Mouse (Mus musculus) cortical plate, adult 2 months (tissue): ENCODE data around the gene AI854703. TPM values are rescaled to one million over a fixed set of nuclear protein-coding genes. Genes with fewer than 3 reads are reported as not detected.

Source experiments
- H3K27ac ChIP-seq: fragments of 200-500 bp; 2 replicates; pipeline ENCODE4 v1.5.1; 2012; ENCODE audit warnings: low read length, control low read depth, inconsistent platforms; ENCODE audit not compliant: insufficient read depth
- H3K4me1 ChIP-seq: fragments of 200-500 bp; 2 replicates; pipeline ENCODE4 v1.6.1; 2011; ENCODE audit warnings: low read length; ENCODE audit not compliant: control insufficient read depth, insufficient read depth
- H3K4me3 ChIP-seq: fragments of 200-500 bp; 2 replicates; pipeline ENCODE4 v1.5.1; 2011; ENCODE audit warnings: mild to moderate bottlenecking, low read length, control low read depth; ENCODE audit not compliant: insufficient read depth
- CTCF ChIP-seq: fragments of 200-500 bp; IDR thresholded peaks from 2 replicates; pipeline ENCODE4 v1.5.1; 2011; ENCODE audit warnings: mild to moderate bottlenecking, control low read depth, low read length; ENCODE audit not compliant: insufficient read depth; ENCODE audit errors: extremely low read depth
- POLR2A ChIP-seq: fragments of 200-500 bp; IDR thresholded peaks from 2 replicates; pipeline ENCODE4 v1.6.1; 2011; ENCODE audit warnings: mild to moderate bottlenecking, low read length, control low read depth; ENCODE audit not compliant: insufficient read depth; ENCODE audit errors: extremely low read depth
- polyA plus RNA-seq: library from polyadenylated mRNA; depleted of rRNA; stranded (reverse); fragments of >200 nt; gene quantifications from 2 replicates; pipeline ENCODE4 v1.2.3, GENCODE M21; 2012

The AI854703 gene
- polyA plus RNA-seq, 1 experiment = 28.4 TPM

DNA sequence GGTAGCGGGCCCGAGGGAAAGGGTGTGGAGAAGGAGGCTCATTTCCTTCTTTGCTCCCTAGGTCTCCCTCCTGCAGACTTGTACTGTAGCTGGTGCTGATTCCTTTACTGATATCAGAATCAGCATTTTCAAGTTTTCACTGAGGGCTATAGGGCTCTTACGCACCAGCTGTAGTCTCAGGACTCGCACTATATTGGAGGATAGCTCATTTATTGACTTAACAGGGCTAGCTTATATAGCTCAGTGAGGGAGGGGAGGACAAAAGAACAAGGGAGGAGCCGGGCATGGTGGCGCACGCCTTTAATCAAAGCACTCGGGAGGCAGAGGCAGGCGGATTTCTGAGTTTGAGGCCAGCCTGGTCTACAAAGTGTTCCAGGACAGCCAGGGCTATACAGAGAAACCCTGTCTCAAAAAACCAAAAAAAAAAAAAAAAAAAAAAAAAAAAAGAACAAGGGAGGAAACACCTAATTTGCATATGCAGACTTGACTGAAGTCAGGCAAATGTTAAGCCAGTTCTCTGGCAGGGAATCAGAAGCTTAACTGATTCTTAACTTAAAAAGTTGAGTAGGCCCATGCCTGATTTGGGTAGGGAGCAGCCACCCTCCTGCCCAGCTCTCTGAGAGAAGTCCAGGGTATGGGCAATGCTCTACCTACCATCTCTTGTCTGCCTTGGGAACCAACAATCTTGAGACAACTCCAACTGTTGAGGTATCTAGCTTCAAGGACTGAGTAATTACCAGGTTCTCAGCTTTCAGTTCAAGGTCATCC is 47.9 kb downstream of the AI854703 start:
- TF ChIP-seq CTCF (no peak), POLR2A (no peak)
- H3K4me3 ChIP-seq = no peak overlapping the region
- H3K4me1 ChIP-seq = no peaks in the 10 kb centered on the region
- H3K27ac ChIP-seq = no peak overlapping the region

DNA sequence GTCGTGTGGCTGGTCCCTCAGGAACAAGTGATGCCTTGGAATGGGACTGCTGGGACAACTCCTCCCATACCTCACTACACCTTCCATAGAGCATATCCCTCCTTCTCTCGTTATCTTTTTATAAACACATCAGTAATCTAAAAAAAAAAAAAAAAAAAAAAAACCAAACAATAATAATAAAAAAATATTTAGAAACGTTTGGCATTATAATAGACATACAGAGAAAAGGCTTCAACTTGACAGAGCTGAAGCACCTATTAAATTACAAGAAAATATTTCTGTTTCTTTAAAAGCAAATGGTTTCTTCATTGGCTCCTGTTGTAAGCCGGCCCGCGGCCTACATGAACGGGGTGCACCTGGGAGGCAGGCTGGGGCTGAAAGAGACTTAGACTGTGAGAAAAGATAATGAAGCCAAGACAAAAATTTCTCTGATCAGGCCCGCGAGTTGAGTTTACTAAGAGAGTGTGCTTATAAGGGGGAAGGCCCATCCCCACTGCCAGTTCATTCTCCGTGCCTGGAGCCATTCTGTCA is 48.9 kb downstream of the AI854703 start:
- no peaks in the 10 kb centered on the region for H3K4me1 ChIP-seq
- TF ChIP-seq POLR2A = no peak
- TF ChIP-seq CTCF = no peak
- no peak overlapping the region for H3K27ac ChIP-seq
- H3K4me3 ChIP-seq = peak overlapping the region; percentile 30; the same call in 1 of the 2 replicates

DNA sequence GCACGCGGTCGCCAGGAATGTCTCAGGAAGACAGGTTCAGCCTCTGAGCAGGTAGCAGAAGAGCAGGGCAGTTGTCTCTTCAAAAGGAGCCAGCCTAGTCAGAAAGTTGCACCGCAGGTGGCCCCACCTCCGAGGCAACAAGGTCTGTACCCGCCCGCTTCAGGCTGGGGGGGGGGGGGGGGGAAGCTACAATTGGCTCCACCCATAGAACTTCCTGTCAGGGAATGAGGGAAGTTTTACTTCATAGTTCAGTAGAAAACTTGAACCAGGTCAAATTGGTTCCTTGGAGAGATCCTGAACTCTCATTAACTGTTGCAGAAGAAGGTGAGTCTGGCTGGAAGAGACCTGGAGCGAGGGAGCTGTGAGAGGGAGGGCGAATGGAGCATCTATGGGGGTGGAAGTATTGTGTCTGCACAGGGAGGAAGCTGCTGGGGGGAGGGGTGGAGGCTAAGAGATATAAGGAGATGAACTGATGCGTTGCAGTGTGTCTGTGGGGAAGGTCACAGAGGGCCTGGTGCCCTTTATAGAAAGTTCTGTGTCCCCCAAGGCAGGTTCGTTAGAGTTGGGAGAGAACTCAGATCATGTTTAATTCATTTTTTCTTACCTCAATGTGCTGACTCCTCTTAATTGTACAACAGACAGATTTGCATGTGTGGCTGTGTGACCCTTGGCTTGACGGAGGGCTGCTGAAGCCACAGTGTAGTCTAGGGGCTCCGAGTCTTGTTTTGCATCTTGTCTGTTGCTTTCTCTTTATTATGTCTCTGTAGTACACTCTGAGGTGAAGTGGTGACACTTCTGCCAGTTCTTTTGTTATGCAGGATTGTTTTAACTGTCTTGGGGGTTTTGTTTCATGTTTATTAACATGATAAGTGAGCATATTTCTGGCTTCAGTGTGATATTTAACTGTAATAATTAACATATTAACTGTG is 49.6 kb downstream of the AI854703 start, which contains the start of gene Gimap9:
Gene Gimap9, plus strand, starts transcription at position 199 of the 929 bp plus-strand sequence.
- Histone ChIP-seq H3K4me3 (peak within 1 kb of the TSS; percentile 30; the same call in 1 of the 2 replicates), H3K4me1 (no peaks in the 10 kb centered on the region), H3K27ac (no peak within 1 kb of the TSS)
- TF ChIP-seq CTCF (no peak), POLR2A (no peak)

DNA sequence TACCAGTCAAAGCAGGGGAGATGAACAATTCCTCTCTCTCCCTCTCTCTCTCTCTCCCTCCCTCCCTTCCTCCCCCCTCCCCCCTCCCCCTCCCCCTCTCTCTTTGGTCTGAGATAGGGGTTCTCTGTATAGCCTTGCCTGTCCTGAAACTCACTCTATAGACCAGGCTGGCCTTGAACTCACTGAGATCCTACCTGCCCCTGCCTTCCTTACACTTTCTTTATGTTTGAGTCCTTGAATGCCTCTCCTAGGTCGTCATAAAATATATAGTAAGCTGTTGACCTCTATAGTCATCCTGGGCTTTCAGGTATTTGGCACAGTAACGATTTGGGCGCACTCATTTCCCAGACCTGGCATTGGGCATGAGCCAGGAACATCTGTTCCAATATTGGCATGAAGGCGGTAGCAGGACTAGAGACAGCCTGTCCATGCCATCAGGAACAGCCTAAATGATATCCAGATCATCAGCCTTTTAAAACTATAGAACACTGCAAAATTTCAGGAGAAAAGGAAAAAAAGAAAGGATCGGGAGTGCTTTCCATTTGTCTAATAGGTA is 50.4 kb downstream of the AI854703 start:
- Histone ChIP-seq H3K4me3 (no peak overlapping the region), H3K4me1 (no peaks in the 10 kb centered on the region), H3K27ac (no peak overlapping the region)
- TF ChIP-seq POLR2A = no peak
- TF ChIP-seq CTCF = no peak

DNA sequence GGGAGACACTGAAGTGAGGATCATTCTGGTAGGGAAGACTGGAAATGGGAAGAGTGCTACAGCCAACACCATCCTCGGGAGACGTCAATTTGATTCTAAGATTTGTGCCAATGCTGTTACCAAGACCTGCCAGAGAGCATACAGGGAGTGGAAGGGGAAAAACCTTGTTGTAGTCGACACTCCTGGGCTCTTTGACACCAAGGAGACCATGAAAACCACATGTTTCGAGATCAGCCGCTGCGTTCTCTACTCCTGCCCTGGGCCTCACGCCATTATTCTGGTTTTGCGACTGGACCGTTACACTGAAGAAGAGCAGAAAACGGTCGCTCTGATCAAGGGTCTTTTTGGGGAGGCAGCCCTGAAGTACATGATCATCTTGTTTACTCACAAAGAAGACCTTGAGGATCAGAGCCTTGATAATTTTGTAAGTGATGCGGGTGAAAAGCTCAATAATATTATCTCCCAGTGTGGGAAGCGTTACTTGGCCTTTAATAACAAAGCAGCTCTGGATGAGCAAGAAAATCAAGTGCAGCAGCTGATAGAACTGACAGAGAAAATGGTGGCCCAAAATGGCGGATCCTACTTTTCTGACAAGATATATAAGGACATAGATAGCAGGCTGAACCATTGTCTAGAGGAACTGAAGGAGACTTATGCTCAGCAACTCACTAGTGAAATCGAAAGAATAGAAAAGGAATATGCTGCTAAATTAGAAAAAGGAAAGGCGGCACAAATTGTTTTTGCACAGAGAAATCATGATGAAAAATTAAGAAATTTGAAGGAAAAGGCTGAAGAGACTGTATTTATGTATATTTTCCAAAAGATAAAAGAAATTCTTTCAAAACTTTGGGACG is 51.2 kb downstream of the AI854703 start:
- TF ChIP-seq POLR2A (no peak), CTCF (no peak)
- Histone ChIP-seq H3K27ac (no peak overlapping the region), H3K4me3 (no peak overlapping the region), H3K4me1 (peaks cover 1% of the 10 kb centered on the region; the same call in 1 of the 2 replicates)

DNA sequence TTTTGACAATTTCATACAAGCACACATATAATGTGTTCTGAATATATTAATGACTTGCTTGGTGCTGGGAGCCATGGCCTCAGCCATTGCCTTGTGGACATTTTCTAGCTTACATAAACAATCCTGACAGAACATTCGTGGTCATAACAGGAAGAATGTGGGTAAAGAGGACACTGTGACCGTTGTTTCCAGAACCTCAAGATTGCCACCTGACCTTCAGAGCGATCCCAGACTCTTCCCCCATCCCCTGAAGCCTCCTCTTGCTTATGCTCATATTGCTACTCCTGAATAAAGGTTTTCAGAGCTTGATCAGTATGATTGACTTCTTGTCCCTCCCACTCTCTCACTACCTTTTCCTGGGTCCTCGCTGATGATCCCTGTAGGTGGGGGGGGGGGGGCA is 51.8 kb downstream of the AI854703 start:
- H3K4me1 ChIP-seq = peaks cover 1% of the 10 kb centered on the region; the same call in 1 of the 2 replicates
- no peak for TF ChIP-seq CTCF
- TF ChIP-seq POLR2A = no peak
- H3K4me3 ChIP-seq = no peak overlapping the region
- H3K27ac ChIP-seq = no peak overlapping the region

DNA sequence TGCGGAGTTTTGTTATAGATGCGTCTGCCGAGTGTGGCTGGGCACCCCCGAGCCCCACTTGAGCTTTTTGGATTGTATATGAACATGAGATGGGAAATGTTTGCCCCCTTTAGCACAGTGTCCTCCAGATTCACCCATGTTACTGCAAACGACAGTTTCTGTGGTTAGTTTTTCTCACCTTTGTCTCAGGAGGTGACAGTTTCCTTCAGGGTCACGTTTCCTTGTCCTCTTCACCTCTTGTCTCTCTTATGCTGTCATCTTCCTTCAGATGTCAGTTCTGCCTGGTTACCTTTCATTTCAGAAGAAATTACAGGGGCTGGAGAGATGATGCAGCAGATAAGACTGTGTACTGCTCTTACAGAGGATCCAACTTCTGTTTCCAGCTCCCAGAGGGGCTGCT is 53.1 kb downstream of the AI854703 start:
- Histone ChIP-seq H3K4me1 (peaks cover 1% of the 10 kb centered on the region; the same call in 1 of the 2 replicates), H3K4me3 (no peak overlapping the region), H3K27ac (no peak overlapping the region)
- TF ChIP-seq CTCF (no peak), POLR2A (no peak)

DNA sequence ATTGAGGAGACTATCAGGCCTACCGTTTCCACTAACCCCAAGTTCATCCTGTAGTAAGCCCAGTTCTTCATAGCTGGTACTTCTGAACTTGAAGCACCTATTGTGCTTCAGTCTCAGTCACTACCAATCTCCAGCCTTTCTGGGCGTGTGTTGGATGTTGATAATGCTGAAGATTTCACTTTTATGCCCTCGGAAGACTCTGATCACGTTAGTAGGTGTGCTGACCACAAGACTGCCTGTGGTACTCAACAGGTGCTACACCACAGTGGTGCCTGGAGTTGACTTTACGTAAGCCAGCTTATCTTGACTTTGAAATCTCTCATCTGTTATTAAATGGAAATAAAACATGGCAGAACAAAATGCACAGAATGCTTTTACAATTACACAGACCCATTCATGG is 53.9 kb downstream of the AI854703 start:
- no peak overlapping the region for H3K27ac ChIP-seq
- peaks cover 1% of the 10 kb centered on the region; the same call in 1 of the 2 replicates for H3K4me1 ChIP-seq
- no peak overlapping the region for H3K4me3 ChIP-seq
- TF ChIP-seq CTCF (no peak), POLR2A (no peak)
